Mouse (Mus musculus) spleen, adult 18-20 months (tissue): ENCODE data around the gene Gm29609.
A peak's percentile ranks its signal among the peaks of the same experiment; 100 is the strongest.

Source experiments
- DNase-seq, 2 experiments: peaks; one replicate each; pipeline ENCODE4 v3.0.0; 2022; ENCODE audit warnings: mixed read lengths in 2 of 2

Gm29609 gene

DNA sequence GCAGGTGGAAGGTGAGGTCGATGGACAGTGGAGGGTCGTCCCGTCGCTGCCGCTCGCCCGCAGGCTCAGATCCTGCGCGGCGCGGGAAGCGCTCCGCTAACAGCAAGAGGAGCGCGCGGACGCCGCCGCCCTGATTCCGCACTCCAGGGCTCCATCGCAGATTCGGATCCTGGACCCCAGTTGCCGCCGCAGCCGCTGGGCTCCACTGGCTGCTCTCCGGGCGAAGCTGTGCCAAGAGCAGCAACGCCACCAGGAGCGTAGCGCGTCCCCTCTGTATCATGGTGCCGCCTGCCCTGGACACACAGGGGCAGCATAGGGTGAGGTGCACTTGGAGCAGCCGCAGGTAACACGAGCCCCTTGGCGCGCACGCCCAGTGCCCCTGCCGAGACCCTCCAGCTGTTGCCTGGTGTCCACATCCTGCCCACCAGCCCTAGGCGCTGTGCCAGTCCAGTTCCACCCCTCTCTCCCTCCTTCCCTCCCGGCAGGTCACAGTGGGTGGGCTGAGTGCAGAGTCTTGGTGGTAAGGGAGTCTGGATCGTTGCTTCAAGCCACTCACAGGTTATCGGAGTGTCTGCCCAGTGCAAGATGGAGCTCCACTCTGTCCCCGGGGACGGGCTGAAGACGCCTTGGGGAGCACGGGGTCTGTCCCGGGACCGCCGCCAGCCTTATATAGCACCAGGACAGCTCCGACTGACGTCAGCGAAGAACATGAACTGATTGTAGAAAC lies 41.3 kb downstream of the Gm29609 start, which contains the start of gene Ucn:
TSS of gene Ucn (minus strand) at position 589 of the 727 bp plus-strand sequence.
- no peak for DNase-seq

DNA sequence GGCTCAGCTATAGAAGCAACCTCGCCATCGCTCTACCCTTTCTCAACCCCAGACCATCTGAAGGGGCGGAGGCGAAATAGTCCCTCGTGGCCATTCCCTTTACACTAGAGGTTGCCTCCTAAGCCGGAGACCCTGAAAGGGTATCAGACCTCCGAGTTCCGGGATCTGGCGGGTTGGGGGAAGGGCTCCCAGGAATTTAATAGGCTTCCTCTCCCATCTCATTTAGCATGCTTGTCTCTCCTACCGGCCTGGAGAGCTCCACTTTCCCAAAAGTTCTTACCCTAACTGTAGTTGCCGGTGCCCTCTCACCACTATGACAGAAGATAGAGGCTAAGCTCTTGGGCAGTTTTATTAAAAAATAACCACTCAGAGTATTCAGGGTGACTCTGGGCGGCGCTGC lies 42.1 kb downstream of the Gm29609 start:
- no peak for DNase-seq

DNA sequence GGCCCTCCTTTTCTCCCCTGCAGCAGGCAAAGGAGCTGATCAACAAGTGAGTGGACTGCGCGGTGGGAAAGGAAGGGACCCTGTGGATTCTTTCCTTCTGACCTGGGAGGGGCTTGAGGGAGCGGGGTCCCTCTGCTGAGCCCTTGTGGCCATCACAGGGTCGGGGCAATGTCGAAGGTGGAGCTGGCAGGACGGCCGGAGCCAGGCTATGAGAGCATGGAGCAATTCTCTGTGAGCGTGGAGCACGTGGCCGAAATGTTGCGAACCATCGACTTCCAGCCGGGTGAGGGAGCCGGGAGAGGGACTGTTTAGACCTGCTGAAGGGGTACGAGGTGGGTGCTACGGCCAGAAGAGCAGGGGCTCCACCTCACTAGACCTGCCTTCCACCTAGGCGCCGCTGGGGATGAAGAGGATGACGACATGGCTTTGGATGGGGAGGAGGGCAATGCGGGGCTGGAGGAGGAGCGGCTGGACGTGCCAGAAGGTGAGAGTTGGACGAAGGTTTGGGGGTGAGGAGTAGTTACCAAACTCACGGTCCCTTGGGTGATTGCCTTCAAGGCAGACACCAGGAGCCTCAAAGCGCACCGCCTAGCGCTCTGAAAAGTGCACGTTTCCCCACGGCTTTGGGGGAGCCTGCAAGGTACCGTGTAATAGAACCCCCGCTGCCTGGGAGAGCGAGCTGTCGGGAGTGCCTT lies 42.8 kb downstream of the Gm29609 start:
- no peak for DNase-seq

DNA sequence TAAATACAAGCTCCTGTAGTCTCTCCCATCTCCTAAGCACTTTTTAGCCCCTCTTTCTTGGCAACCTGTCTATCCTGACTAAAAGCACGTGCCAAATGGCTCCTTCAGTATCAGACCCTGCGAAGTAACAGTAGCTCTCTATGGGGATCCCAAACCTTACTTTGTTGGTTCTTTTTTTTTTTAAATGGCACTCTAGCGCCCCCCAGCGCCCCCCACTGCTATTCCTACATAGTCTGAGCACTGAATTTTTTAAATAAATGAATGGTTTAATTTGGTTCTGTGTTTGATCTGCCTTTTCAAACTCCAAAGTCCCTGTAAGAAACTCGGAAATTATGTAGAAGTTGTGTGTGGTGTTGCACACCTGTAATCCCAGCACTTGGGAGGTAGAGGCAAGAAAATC lies 53.7 kb downstream of the Gm29609 start:
- no peak for DNase-seq

DNA sequence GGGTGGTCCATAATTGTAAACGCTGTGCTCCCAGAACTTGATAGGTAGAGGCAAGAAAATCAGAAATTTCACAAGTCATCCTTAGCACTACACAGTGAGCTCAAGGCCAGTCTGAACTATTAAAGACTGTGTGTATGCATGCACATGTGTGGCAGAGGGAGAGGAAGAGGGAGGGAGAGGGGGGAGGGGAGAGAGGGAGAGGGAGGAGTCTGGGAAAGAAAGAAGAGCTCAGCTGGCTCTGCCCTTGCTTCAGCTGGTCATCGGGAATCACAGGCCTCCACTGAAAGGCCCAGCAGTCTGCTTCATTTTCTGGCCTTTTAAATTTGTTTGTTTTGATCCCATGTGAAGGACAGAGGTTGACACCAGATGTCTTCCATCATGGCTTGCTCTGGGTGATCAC lies 56.2 kb downstream of the Gm29609 start:
- no peak for DNase-seq

DNA sequence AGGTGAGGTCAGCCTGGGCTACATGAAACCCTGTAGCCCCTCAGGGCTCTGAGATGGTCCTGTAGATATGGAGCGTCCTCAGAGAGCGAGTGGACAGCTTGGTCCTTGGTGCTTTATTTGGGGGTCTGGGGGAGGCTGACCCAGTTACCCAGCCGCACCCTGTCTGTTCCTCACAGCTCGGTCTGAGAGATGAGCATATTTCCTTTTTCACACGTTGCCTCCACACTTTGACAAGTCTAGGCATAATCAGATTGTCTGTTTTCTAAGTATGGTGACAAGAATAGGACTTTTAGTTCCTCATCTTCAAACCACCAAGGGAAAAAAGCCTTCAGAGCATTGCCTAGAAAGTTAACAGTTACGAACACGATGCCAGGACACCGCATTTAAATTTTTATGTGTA lies 58.6 kb downstream of the Gm29609 start:
- no peak for DNase-seq

DNA sequence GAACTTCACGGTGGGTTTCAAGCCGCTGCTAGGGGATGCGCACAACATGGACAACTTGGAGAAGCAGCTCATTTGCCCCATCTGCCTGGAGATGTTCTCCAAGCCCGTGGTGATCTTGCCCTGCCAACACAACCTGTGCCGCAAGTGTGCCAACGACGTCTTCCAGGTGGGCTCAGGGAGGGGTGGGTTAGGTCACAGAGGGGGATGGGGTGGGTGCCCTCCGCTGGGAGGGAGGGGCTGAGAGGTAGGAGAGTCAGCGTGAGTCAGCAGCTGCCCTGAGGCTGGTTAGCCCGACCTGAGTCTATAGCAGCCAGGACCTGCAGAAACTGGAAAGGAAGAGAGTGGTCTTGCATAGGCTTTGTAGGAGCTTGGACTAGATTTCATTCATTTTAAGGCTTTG lies 62.8 kb downstream of the Gm29609 start:
- DNase-seq = no peak

DNA sequence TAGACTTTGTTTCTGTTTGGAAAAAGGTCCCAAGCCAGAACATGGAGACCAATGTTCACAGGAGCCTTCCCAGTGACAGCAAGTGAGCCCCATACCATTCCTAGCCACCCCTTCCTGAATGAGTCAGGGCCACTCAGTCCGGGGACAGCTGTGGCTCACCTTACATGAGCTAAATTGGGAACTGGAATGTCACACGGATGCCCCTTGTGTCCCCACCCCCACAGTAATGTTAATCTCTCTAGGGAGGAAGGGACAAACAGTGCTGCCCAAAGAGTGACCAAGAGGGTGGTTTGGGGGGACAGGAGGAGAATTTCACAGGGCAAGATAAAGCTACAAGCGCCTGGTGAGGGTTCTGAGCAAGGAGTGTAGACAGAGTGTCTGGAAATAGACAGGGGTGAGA lies 63.4 kb downstream of the Gm29609 start, which contains the start of gene Trim54:
TSS of gene Trim54 (plus strand) at position 359 of the 400 bp plus-strand sequence.
- DNase-seq = no peak

DNA sequence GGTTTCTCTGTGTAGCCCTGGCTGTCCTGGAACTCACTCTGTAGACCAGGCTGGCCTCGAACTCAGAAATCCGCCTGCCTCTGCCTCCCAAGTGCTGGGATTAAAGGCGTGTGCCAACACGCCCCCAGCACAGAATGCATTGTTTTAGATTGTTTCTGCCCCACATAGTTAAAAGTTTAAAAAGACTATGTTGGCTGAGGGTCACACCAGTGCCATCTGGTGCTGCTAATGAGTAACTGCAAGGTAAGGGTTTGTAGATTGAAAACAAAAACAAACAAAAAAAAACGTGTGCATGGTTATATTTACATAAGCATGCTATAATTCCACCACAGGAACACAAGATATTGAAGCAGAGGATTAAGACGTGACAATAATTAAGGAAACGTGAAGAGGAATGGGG lies 68.9 kb downstream of the Gm29609 start:
- no peak for DNase-seq

DNA sequence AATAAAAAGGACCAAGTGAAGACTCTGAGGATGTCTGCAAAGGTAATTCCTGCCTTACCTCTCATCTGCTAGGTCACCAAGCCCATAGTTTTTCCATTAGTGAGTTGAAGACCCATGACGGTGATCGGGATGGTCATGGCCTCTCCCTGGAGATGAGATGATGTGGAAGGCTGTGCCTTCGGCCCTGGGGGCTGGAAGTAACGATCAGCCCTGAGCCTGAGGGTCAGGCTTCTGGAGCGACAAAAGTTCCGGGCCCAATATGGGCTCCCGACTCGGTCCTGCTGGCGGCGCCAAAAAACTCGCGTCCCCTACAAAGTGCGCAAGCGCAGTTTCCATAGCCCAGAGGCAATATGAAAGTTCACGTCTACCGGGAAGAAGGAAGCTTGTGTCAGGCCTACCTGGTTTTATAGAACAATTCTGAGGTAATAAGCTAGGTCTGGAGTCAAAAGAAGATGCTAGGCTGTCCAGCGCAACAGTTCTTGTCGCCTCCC lies 71.7 kb downstream of the Gm29609 start, which contains the start of gene Slc30a3:
TSS of gene Slc30a3 (minus strand) at position 238 of the 491 bp plus-strand sequence.
- DNase-seq = no peak

DNA sequence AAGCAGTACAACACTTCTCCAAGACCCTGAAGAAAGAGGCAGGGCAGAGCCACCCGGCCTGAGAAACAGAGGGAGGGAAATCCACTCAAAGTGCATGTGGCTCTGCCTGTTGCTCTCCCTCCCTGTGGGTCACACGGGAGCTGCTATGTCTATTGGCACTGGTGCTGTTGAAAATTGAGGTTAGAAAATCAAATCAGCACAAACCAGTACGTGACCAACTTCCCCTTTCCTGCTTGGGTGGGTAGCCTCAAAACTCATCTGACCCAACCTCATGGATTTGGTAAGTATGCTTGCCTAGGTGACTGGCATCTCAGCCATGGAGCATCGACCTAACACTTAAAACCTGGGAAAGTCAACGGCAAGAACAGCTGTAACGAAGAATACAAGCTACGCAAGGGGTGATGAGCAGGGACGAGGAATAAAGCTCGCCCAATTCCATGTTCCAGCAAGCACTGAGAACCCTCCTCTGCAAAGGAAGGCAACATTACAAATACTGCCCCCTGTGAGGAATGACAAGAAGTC lies 73.8 kb downstream of the Gm29609 start, which contains the start of gene Dnajc5g:
TSS of gene Dnajc5g (plus strand) at position 472 of the 522 bp plus-strand sequence.
- DNase-seq = no peak

DNA sequence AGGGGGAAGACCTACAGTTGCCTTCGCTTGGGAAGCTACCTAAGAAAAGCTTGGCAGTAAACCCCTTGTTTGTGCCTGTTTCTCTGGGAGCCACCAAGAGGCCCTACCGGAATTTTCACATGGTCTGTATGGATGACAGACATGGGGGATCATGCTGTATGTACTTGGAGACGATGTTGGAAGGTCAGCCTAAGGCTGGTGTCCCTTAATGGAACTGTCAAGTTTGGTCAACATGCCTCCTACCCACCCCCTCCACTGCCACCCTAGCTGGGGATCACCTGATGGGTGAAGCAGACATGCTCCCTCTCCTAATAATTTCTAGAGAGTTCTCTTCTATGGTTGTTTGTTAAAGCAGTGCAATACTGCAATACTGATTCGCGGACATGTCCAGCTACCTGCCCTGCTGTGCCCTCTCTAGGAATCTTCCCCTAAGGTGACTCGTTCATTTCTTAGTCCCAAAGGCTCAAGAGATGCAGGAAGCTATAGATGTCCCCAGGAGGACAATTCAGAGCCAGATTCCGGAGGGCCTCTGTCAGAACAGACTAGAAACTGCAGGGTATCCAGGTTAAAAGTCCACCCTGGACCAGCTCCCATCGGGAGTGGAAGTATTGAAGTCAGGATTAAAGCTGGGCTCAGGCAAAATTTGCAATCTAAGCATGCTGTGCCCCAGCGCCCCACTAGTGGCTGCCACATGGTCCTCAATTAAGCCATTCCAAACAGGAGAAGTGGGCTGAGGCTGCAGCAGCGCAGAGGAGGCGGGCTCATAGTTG lies 83.8 kb downstream of the Gm29609 start:
- DNase-seq = no peak

DNA sequence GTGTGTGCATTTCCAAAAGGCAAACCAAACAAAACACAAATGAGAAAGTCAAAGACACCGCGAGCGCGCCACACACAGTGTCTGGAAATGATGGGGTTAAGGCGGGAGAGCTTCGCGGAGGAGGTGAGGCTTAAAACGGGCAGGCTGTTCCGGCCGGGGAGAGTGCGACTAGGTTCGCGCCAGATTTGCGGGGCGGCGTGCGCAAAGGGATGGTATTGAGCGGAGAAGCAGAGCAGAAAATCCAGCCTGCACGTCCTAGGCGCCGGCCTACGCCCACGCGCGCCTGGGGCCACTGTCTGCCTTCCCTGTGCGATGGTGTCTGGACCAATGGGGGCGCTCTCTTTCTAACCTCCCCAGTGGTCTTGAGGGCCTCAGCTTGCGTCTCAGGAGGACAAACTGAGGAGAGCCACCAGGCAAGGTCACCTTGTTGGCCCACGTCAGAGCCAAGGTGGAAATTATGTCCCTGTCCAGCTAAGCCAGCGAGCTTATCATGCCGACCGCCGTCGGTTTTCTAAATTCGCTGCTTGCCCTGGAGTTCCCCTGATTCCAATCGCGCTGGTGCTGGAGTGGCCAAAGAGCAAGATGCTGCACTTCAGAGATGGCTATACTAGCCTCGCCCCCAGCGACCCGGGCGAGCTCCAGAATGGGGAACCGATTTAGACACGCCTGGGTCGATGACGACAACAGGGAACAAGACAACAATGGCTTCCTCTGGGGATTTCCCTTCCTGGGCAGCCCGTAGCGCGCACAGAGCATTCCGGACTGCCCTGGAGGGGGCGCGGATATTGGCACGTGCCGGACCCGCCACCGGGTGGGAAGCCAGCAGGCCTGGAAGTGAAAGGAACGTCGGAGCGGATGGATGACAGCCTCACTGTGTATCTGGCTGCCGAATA lies 84.7 kb downstream of the Gm29609 start:
- peak; percentile 65 for DNase-seq
